Mouse (Mus musculus) adrenal gland, postnatal 25 days (tissue): ENCODE results near the gene Ptov1. TPM values are rescaled to one million over a fixed set of nuclear protein-coding genes. Genes with fewer than 3 reads are reported as not detected.

Source experiments
- DNase-seq: peaks from one replicate; pipeline ENCODE4 v3.0.0; 2021; ENCODE audit warnings: mixed read lengths
- total RNA-seq: library from RNA; stranded (reverse); gene quantifications from 2 replicates; pipeline ENCODE4 v1.2.3, GENCODE M21; 2021

Ptov1 gene
- total RNA-seq, 1 experiment from 2014 or later, result 326 TPM

DNA sequence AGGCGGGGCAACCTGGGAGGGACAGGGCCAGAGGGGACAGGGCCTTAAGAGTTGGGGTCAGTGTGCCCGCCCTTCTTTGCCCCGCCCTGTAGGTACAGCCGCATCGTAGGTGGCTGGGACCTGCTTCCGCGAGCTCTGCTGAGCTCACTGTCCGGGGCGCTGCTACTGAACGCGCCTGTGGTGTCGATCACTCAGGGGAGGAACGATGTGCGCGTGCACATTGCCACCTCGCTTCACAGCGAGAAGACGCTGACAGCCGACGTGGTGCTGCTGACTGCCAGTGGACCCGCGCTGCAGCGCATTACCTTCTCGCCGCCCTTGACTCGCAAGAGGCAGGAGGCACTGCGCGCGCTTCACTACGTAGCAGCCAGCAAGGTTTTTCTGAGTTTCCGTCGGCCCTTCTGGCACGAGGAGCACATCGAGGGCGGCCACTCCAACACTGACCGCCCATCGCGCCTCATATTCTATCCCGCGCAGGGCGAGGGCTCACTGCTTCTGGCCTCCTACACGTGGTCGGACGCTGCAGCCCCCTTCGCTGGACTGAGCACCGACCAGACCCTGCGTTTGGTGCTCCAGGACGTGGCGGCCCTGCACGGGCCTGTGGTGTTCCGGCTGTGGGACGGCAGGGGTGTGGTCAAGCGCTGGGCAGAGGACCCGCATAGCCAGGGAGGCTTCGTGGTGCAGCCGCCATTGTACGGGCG, 29.9 kb downstream of the Ptov1 start:
- DNase-seq, result peak; percentile 49

GRCm38 (mm10) chr7:44839171-44839490, 30.5 kb downstream of the Ptov1 start:
- DNase-seq, result no peak

- DNase-seq, result no peak
Measured at GRCm38 (mm10) chr7:44838073-44838472, 31.5 kb downstream of the Ptov1 start.

DNA sequence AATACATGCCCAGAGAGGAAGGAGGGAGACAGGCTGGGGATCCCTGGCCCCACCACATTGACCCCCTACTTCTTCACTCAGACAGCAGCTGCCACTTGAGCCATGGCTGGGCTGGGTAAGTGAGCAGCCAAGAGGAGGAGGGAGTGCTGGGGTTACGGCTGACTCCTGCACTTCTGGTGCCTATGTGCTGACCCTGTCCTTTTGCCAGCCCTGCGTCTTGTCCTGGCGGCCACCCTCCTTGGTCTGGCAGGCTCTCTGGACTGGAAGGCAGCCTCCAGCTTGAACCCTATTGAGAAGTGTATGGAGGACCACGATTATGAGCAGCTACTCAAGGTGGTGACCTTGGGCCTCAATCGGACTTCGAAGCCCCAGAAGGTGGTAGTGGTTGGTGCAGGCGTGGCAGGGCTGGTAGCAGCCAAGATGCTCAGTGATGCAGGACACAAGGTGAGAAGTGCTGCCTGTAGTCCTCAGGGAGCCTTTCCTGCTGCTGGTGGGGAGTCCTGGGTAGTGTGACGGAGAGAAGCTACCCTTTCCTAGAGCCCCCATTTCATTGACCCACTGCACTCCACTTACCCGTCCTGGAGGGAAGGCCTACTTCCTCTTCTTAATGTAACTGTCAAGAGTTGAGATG, 33.0 kb downstream of the Ptov1 start:
- no peak for DNase-seq

DNA sequence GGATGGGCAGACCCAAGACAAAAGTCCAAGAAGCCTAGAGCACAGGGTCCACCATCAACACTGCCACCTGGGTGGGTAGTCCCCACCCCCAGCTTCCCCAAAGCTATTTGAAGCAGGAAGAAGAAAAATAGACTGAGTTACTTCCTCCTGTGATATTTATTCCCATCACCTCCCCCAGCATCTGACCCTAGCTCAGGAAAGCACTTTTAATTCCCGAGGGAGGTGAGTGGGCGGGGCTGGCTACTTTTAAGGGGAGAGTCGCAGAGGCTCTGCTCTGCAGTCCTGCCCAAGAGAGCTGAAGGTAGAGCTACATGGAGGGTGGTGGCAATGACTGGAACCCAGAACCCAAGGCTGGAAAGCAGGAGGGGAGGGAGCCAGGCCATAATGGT, 33.6 kb downstream of the Ptov1 start:
- DNase-seq, result no peak

DNA sequence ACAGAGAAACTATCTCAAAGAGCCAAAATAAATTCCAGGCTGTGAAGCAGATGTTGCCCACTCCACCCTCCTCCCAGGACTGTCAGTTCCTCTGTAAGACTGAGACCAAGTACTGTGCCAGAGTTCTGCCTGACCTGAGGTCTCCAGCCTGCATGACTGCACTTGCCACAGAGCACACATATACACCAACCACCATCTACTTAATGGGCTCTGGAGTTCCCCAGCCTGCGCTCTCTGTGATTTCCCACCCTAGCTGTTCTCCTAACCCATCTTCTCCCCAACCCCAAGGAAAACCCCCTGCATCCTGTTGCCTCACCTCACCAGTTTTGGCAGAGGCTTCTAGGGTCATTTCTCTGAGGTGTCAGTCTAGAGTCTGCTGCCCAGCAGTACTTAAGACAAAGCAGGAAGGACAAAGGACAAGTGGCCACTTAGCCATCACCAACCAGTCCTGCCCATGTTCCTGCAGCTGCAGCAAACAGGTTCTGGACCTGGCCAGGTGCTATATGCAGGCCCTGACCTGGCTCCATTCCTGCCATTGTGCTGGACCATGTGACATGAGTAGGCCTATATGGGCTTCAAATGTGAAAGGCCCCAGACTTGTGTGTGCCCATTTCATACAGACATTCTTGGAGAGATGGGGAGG, 34.1 kb downstream of the Ptov1 start:
- no peak for DNase-seq

DNA sequence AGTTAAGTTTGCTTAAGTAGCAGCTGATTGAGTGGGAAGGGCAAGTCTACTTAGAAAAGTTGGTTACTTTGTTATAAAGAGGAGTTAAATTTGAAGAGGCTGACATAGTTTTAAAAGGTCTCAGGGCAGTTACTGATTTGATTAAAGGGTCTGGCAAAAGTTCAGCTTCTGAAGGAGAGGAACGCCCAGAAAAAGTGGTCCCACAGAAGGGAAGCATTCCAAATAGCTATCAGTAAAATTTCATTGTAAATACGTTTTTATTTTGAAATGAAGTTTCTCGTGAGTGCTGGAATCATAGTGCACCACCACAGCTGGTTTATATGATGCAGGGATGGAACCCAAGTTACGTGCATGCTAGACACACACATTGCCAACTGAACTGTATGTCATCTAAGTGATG, 36.8 kb downstream of the Ptov1 start:
- no peak for DNase-seq

DNA sequence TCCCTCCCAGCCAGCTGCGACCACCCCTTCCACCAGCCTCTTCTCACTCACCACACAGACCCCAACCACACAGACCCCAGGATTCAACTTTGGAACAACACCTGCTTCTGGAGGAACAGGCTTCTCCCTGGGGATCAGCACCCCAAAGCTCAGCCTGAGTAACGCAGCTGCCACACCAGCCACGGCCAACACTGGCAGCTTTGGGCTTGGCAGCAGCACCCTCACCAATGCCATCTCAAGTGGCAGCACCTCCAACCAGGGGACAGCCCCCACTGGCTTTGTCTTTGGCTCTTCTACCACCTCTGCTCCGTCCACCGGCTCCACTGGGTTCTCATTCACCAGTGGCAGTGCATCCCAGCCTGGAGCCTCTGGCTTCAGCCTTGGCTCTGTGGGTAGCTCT, 40.9 kb downstream of the Ptov1 start:
- DNase-seq, result no peak

DNA sequence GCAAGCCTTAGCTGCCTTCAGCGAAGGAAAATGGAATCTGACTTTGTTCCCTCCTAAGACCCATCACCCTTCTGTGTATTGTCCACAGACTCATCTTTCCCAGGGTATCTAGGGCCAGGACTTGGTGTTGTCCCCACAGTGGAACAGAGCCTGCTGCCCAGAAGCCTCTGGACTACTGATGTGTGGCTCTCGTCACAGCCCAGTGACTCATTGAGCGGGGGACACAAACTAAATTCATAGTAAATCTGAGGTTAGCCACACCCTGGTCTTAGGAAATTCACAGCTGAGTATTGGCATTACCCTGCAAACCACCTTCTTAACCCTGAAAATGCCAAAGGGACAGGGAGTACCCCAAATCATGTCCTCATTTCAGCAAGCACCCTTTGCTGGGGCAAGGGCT, 42.8 kb downstream of the Ptov1 start:
- DNase-seq, result no peak

DNA sequence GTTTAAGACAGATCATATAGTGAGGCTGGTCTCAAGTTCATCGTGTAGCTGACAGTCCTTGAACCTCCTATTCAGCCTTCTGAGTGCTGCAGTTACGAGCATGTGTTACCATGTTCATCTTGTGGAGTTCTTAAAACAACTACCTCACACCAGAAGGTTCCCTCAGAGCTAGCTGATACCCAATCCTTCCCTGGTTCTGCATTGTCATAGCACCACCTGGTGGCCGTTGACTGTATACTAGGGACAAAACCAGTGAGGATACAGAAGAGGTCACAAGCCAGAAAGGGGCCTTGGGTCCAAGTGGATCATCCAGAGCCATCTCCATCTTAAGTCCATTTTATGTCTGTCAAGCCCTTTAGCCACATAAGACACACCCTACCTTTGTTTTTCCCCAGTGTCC, 44.7 kb downstream of the Ptov1 start:
- peak; percentile 81 for DNase-seq

DNA sequence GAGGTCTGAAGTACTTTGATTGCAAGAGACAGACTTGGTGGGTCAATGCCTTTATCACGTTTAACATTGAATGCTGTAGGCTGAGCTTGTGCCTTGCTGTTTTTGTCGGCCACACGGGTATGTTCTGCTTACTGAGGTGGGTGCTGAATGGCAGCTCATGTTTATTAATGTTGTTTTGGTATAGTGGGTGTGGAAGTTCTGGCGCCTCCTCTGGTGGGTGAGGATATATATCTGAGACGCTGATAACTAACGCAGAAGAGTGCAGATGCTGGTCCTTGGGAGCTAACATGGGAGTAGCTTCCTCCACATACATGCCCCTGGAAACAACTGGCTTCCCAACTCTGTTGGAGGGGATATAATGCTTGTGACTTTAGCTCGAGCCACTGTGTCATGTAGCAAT, 46.2 kb downstream of the Ptov1 start:
- no peak for DNase-seq

- no peak for DNase-seq
Measured at GRCm38 (mm10) chr7:44821666-44822448, 47.7 kb downstream of the Ptov1 start.

- DNase-seq, result no peak
Measured at GRCm38 (mm10) chr7:44820525-44820924, 49.1 kb downstream of the Ptov1 start.

DNA sequence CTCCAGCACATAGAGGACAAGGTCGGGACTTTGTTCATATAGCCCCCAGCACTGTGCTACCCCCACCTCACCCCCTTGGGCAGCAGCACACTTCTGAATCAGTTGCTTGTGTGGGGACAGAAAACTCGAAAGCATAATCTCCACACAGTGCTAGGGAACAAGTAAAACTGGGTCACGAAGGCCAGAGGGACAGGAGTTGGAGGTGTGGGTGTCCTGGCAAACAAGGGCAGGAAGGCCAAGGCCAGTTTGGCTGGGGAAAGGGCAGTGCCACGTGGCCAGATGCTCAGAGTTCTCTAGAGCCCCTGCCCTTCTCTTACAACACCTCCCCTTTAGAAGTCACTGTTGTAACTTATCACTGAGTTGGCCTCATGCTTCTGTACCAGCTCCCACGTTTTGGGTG, 49.7 kb downstream of the Ptov1 start:
- no peak for DNase-seq

- no peak for DNase-seq
Measured at GRCm38 (mm10) chr7:44819391-44819790, 50.2 kb downstream of the Ptov1 start.

- DNase-seq, result peak; percentile 65
Measured at GRCm38 (mm10) chr7:44818751-44819235, 50.8 kb downstream of the Ptov1 start.

GRCm38 (mm10) chr7:44818164-44818563, 51.4 kb downstream of the Ptov1 start:
- no peak for DNase-seq

- DNase-seq, result no peak
Measured at GRCm38 (mm10) chr7:44817441-44817840, 52.1 kb downstream of the Ptov1 start.

- peak; percentile 70 for DNase-seq
Measured at GRCm38 (mm10) chr7:44816470-44817021, 53.0 kb downstream of the Ptov1 start, which contains the start of gene Atf5. TSS of gene Atf5 (minus strand) at chr7:44816658.

GRCm38 (mm10) chr7:44815721-44816469, 53.7 kb downstream of the Ptov1 start, which contains the start of the genes Nup62 and Il4i1:
TSS of gene Nup62 (plus strand) at chr7:44816088.
TSS of gene Il4i1 (plus strand) at chr7:44816387.
- peak; percentile 99 for DNase-seq

DNA sequence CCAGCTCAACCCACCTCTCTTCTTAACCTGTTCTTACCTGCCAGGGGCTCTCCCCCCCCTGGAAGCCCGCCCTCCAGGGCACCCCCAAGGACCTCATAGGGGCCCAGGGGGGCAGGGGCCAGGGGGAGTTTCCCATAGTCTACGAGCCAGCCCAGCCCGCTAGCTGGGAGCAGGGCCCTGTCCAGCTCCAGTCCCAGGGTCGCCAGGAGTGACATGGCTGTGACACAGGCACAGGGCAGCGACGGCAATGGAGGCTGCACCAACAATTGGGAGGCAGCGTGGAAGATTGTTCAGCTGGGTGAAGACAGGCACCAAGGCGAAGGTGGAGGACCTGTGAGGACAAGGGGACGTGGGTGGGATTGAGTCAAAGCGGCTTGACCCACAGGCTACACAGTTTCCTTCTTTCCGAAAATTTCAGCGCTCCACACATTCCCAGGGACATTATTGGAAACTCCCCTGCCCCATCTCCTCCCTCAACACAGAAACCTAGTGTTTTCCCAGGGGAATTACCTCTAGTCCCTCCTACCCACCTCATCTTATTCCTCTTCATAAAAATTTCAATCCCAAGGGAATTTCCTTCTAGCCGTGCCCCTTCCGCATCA, 54.5 kb downstream of the Ptov1 start:
- DNase-seq, result no peak
